Mouse (Mus musculus) spleen, adult 2 months (tissue): ENCODE measurements around the gene Lcmt1.

Source experiments
- CTCF ChIP-seq: fragments of 200-500 bp; IDR thresholded peaks from 2 replicates; pipeline ENCODE4 v1.5.1; 2011; ENCODE audit warnings: mild to moderate bottlenecking, inconsistent platforms; ENCODE audit not compliant: insufficient read depth, insufficient read length, insufficient replicate concordance; ENCODE audit errors: extremely low read depth
- POLR2A ChIP-seq: fragments of 200-500 bp; IDR thresholded peaks from 2 replicates; pipeline ENCODE4 v1.6.1; 2011; ENCODE audit warnings: low read depth, low read length, inconsistent platforms

GRCm38 (mm10) chr7:123404198-123404597, 34.6 kb downstream of the Lcmt1 start:
- no peak for TF ChIP-seq POLR2A
- no peak for TF ChIP-seq CTCF
